Mouse (Mus musculus) left cerebral cortex, adult 2 months (tissue): Measurements from ENCODE around the gene Fsd2. TPM values are rescaled to one million over a fixed set of nuclear protein-coding genes. Genes with fewer than 3 reads are reported as not detected.

Source experiments
- DNase-seq, 2 experiments: peaks; one replicate each; pipeline ENCODE4 v3.0.0; 2021 to 2022; ENCODE audit warnings: low spot score in 2 of 2, mixed read lengths in 1 of 2; ENCODE audit errors: extremely low spot score in 1 of 2
- H3K27ac ChIP-seq: fragments of 200-600 bp; 2 replicates; pipeline ENCODE4 v1.8.1; 2022
- H3K4me3 ChIP-seq: fragments of 200-600 bp; 2 replicates; pipeline ENCODE4 v1.8.1; 2022
- CTCF ChIP-seq: fragments of 200-600 bp; IDR thresholded peaks from 2 replicates; pipeline ENCODE4 v1.8.1; 2022; ENCODE audit warnings: antibody characterized with exemption, mild to moderate bottlenecking, moderate library complexity
- intact Hi-C: fragments of 180-260 bp; cut with DNase I; formaldehyde crosslinking; loops from one replicate; pipeline ENCODE4 v1.15.1; 2025
- long read RNA-seq, 2 experiments: library from polyadenylated mRNA; stranded (forward); transcript quantifications; one replicate each; pipeline ENCODE4 v2.0.0; 2021; ENCODE audit warnings: borderline mapping rate in 2 of 2
- total RNA-seq, 2 experiments: library from RNA; stranded (reverse); gene quantifications; 2 replicates each; pipeline ENCODE4 v1.2.3; 2021

The Fsd2 gene
- under 1 TPM; 0.25 to 0.26 TPM for total RNA-seq
- long read RNA-seq, experiment 1 = 0 reads
- long read RNA-seq, experiment 2 = 0 reads

GRCm38 (mm10) chr7:81566892-81567291 lies at the start of gene Fsd2:
Gene Fsd2, minus strand, starts transcription at chr7:81566944.
- TF ChIP-seq CTCF = no peak
- Histone ChIP-seq H3K27ac (no peak within 1 kb of the TSS), H3K4me3 (no peak within 1 kb of the TSS)
- intact Hi-C loops = no loop called here
- DNase-seq = no peak

DNA sequence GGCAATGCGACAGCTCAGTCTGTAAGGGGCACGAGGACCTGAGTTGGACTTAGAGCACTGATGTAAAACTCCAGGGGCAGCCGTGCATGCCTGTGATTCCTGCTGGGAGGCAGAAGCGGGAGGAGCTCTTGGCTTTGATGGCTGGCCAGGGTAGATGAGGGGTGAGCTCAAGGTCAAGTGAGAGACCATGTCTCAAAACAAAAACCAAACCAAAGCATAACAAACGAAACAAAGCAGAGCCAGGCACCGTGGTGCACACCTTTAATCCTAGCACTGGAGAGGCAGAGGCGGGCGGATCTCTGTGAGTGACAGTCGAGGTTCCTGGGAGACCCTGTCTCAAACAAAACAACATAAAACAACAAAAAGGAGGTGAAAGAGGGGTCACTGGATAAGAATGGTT lies 48.3 kb upstream of the Fsd2 start:
- no peak for TF ChIP-seq CTCF
- intact Hi-C loops = no loop called here
- DNase-seq = no peak

DNA sequence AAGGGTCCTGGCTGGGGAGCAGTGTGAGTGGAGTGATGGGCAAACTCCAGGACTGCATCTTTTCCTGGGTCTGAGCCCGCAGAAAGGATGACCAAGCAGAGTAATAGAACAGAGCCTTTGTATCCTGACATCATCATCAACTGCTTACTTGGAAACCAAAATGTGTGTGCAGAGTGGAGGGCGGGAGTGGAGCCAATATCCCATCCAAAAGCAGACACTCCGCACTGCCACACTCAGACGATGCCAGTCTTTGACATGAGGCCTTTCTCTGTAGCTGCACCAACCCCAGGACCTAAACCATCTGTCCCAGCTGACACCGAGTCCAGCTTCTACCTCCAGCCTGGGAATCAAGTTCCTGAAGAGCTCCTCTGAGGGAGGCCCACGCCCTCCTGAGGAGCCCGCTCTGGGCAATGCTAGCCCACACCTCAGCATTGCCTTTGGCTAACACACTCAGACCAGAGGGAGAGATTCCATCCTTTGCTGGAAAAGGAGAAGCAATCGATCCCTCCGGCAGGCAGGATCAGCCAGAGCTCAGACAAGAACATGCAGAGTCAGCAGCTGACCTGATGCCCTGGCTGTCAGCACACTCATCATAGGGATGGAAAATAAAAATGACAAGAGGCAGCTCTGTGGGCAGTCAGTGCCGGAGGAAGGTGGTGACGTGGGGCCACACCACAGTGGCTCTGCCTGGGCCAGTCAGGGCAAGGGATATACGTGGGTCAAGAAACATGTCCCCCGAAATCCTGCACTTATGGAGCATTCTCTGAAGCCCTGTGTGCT lies 46.3 kb upstream of the Fsd2 start:
- H3K27ac ChIP-seq = no peak overlapping the region
- no peak overlapping the region for H3K4me3 ChIP-seq
- TF ChIP-seq CTCF = no peak
- no peak for DNase-seq
- intact Hi-C loops = loop anchor here (5.0 kb wide), 1 partner anchor 149 kb away; the partner anchor contains the start of gene Ramac

More for the DNA sequence above, 48.3 kb upstream of the Fsd2 start:
- Histone ChIP-seq H3K27ac (no peak overlapping the region), H3K4me3 (no peak overlapping the region)

DNA sequence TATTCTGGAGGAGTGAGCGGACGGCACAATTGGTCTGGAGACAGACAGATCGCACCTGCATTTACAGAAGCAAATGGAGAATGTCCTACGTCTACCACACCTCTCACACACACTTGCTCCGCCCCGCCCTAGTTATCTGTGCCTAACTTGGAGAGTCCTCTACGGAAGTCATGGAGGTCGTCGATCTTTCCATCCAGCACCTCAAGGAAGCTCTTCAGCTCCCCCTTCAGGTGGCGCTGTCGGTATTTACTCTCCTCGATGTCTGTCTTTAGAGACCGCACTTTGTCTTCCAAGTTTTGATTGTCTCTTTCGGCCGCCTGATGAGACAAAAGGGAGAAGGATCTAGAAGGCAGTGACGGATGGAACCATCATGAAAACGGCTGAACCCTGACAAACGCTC lies 43.4 kb upstream of the Fsd2 start:
- no peak for DNase-seq
- Histone ChIP-seq H3K4me3 (no peak overlapping the region), H3K27ac (no peak overlapping the region)
- TF ChIP-seq CTCF = peak; percentile 53
- intact Hi-C loops = loop anchor here (5.0 kb wide), 1 partner anchor 152 kb away; the partner anchor contains the start of gene Ramac

- no peak overlapping the region for H3K4me3 ChIP-seq
- H3K27ac ChIP-seq = no peak overlapping the region
- intact Hi-C loops = no loop called here
- DNase-seq = no peak
- TF ChIP-seq CTCF = peak; percentile 7
Observed at GRCm38 (mm10) chr7:81606452-81606851, 39.7 kb upstream of the Fsd2 start.

DNA sequence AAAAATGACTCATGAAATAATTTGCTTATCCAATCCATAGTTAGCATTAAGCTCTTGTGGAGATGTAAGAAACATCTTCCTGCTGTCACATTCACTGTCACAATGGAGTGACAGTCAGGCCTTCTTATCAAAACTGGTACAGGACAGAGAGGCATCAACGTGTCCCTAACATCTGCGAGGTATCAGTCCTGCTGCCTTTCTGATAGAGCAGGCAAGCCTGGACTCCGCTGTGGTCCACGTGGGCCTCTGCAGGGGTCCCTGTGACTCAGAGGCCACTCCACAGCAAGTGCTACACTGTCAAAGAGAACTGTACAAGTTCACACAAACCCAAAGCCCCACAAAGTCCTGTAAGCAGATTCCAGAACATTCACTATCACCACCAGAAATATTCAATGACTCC lies 38.7 kb upstream of the Fsd2 start:
- H3K27ac ChIP-seq = no peak overlapping the region
- H3K4me3 ChIP-seq = no peak overlapping the region
- no peak for DNase-seq
- intact Hi-C loops = no loop called here
- no peak for TF ChIP-seq CTCF

GRCm38 (mm10) chr7:81604991-81605390 lies 38.2 kb upstream of the Fsd2 start:
- intact Hi-C loops = no loop called here
- TF ChIP-seq CTCF = no peak
- no peak for DNase-seq
- Histone ChIP-seq H3K27ac (no peak overlapping the region), H3K4me3 (no peak overlapping the region)

DNA sequence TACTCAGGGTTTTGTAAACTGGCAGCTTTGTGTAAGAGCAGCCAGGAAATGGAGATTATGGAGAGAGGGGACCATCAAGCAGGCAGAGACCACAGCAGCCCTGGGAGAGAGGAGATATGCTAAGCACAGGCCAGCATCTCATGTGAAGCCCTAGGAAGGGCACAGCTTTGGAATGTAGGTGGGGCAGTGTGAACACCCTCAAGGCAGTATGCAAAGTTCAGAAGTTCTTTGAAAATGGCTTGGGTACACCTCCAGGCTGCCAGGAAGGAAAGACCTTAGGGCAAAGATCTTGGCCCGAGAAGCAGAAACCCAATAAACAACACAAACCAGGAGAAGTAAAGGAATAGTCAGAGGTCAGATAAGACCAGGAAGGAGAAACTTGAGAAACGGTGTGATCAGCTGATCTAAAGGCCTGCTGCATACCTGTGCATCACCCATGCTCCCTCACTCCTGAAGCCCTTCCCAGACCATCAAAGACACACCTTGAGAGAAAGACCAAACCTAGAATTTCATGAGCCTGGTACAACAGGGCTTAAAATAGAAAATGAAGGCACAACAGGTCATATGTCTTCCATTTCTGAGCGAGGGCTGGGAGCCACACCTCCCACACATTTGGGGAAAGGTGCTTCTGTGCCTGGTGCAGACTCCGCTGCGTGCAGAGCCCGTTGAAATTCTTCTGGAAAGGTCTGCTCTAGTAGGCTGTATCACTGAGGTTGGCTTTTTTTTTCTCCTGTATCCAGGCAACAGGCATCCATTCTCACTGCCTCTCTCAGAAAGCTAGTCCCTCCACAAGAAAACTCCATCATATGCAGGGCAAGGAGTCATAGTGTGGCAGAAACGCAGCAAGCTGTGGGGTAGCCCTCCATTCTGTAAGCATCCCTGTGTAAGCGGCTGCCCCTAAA lies 32.9 kb upstream of the Fsd2 start:
- DNase-seq = no peak
- no peak for TF ChIP-seq CTCF
- H3K27ac ChIP-seq = peak overlapping the region; percentile 66; the same call in 1 of the 2 replicates
- intact Hi-C loops = loop anchor here (5.0 kb wide), 1 partner anchor 178 kb away; no protein-coding TSS in a partner anchor
- no peak overlapping the region for H3K4me3 ChIP-seq

- Histone ChIP-seq H3K4me3 (no peak overlapping the region), H3K27ac (no peak overlapping the region)
- intact Hi-C loops = loop anchor here (5.0 kb wide), 1 partner anchor 180 kb away; no protein-coding TSS in a partner anchor
- no peak for TF ChIP-seq CTCF
- no peak for DNase-seq
Observed at GRCm38 (mm10) chr7:81597660-81598059, 30.9 kb upstream of the Fsd2 start.

DNA sequence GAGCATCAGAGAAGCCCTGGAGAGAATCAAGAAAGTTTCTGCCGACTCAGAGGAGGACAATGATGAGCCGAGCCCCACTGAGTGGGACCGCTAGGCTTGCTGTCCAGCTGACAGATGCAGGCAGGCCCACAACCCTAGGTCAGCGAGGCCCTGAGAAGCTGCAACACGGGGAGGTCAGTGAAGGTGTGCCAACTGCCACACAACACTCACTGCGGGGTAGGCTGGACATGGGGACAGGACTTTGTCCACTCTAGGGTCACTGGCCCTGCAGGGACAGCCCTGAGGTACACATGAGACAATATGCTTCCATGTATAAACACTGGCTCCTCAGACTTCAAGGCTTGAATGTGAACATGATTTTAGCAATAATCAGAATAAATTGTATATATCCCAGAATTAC lies 29.3 kb upstream of the Fsd2 start:
- no peak for TF ChIP-seq CTCF
- H3K4me3 ChIP-seq = no peak overlapping the region
- no peak overlapping the region for H3K27ac ChIP-seq
- no peak for DNase-seq
- intact Hi-C loops = loop anchor here (5.0 kb wide), 1 partner anchor 181 kb away; no protein-coding TSS in a partner anchor

DNA sequence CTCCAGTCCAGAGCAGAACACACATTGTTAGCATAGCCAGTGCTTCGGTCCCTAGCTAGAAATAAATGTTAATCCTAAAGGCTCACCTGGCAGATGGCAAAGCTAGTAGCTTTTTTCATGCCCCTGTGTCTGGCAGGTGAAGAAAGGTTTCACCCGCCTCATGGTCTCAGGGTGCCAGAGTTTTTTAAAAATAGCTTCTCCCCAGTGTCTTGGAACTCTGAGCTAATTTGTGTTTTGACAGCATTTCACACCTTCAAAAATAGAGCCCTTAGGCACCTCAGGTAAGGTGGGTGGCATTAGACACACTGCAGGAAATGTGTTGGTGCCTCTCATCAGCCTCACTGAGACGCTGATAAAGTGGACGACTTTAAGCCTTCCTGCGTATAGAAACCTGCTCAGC lies 28.3 kb upstream of the Fsd2 start:
- TF ChIP-seq CTCF = no peak
- no peak overlapping the region for H3K27ac ChIP-seq
- DNase-seq = no peak
- no peak overlapping the region for H3K4me3 ChIP-seq
- intact Hi-C loops = loop anchor here (5.0 kb wide), 1 partner anchor 182 kb away; no protein-coding TSS in a partner anchor

GRCm38 (mm10) chr7:81593387-81593786 lies 26.6 kb upstream of the Fsd2 start:
- no peak for TF ChIP-seq CTCF
- no peak overlapping the region for H3K4me3 ChIP-seq
- intact Hi-C loops = no loop called here
- DNase-seq = no peak
- no peak overlapping the region for H3K27ac ChIP-seq
